Mouse (Mus musculus) right cerebral cortex, postnatal 25 days (tissue): ENCODE measurements at regions not wholly inside any gene's neighbourhood (a gene's known extent, or its start where the extent isn't known, plus 50 kb on each side); places are given as distances from the start of the nearest gene placed in this dataset.

Experiments
- DNase-seq: peaks from one replicate; pipeline ENCODE4 v3.0.0; 2022

GRCm38 (mm10) chr10:5747681-5748080 is 57.7 kb downstream of the Fbxo5 start:
- DNase-seq = no peak

DNA sequence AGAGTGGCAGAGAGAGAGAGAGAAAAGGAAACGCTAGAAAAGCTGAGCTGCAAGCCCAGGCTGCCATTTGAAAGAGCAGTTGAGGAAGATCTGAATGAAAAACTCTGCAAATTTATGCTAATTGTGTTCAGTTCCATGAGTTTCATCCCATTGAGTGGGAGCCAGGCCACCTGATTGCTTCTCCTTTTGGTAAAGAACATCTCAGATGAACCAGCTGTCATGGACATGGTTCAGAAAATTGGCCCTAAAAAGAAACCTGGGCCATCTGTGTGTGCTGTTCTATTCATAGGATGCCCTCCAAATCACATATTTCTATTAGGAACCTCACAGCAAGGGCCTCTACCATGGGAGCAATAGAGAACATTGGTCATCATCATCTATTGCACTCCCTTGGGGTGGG is 70.3 kb downstream of the Fbxo5 start:
- DNase-seq = peak; percentile 3

DNA sequence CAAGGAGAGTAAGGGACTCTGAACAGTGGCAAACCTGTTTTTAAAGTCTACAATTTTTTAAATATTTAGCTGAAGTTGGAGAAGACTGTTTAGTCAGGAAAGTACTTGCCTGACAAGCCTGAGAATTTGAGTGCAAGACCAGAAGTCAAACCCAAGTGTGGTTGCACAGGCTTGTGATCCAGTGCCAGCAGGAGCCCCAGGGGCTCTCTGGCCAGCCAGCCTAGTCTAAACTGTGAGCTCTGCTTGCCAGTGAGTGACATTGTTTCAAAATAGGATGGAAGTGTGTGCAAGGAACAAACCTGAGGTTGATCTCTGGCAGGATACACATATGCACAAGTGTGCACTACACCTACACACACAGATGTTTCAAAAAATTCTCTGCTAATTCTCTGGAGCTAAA is 60.8 kb downstream of the Vip start:
- no peak for DNase-seq

- no peak for DNase-seq
These were observed 58.4 kb downstream of the Vip start for GRCm38 (mm10) chr10:5697457-5697856.
